Mouse (Mus musculus): Measurements from ENCODE around the gene Polrmt. TPM values are rescaled to one million over a fixed set of nuclear protein-coding genes. Genes with fewer than 3 reads are reported as not detected.

Gene Polrmt
- total RNA-seq, 1 experiment: 109 TPM

DNA sequence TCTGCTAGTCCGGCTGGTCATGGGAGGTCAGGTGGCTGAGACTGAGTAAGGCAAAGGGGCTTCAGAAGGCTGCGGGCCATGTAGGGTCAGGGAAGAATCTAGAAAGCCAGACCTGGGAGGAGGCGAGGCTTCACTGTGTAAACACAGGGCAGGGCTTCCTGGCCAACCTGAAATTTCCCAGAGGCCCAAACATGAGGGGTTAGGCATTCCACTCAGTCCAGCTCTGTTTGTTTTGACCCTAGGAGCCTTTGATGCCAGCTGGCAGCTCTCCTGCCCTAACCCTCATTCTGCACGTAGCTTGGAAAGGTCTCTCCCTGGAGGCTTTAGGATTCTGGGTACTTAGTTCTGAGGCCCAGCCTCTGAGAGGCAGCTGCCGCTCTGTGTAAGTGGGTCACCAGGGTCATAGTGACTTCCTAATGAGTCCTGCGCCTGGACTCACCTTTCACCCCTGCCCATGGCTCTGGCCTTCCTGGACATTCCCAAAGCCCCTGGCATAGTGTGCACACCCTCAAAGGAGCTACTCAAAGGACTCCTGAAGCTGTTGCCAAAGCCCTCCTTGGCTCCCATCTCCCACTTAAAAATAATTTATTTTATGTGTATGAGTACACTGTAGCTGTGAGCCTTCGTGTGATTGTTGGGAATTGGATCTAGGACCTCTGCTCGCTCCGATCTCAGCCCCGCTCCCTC is 44.8 kb downstream of the Polrmt start:
- Histone ChIP-seq H3K27ac (ENCODE audit: insufficient read depth, low read depth, low read length, poor library complexity, severe bottlenecking) (no peak overlapping the region), H3K9me3 (ENCODE audit: control insufficient read depth, insufficient read depth, low read depth, low read length) (no peaks in the 10 kb centered on the region), H3K9ac (ENCODE audit: insufficient read depth, low read depth, low read length, poor library complexity, severe bottlenecking) (no peak overlapping the region), H3K4me3 (ENCODE audit: insufficient read depth in 1 of 2, low read depth in 1 of 2, low read length in 2 of 2, poor library complexity in 1 of 2, severe bottlenecking in 1 of 2) (no peak overlapping the region), H3K4me1 (ENCODE audit: control insufficient read depth in 2 of 2, insufficient read depth in 2 of 2, low read length in 2 of 2, poor library complexity in 1 of 2) (peaks cover 4 to 13% of the 10 kb centered on the region in 2 experiments; a peak in 2 of 4 replicates), H3K36me3 (ENCODE audit: control insufficient read depth, insufficient read depth, low read length, poor library complexity, severe bottlenecking) (peaks cover 5% of the 10 kb centered on the region; the same call in 1 of the 2 replicates)
- no peak for DNase-seq (ENCODE audit: low read depth, low spot score)
- in situ Hi-C loops (cut with MboI; ENCODE audit: low sequenced_read_pairs in 2 of 2, unreplicated experiment in 2 of 2): no loop called here
- TF ChIP-seq HCFC1 (IDR thresholded peaks at IDR 0.05; ENCODE audit: borderline replicate concordance, insufficient read depth, low read length): no peak
- no peak for TF ChIP-seq ZC3H11A (IDR thresholded peaks at IDR 0.05; ENCODE audit: borderline replicate concordance, low read depth, low read length)
- TF ChIP-seq ZNF384 (IDR thresholded peaks at IDR 0.05; ENCODE audit: low read depth, low read length): no peak
- no peak for TF ChIP-seq MAFK (IDR thresholded peaks at IDR 0.05; ENCODE audit: insufficient read depth, low read depth, low read length)
- no peak for TF ChIP-seq CHD2 (IDR thresholded peaks at IDR 0.05; ENCODE audit: low read depth, low read length)

DNA sequence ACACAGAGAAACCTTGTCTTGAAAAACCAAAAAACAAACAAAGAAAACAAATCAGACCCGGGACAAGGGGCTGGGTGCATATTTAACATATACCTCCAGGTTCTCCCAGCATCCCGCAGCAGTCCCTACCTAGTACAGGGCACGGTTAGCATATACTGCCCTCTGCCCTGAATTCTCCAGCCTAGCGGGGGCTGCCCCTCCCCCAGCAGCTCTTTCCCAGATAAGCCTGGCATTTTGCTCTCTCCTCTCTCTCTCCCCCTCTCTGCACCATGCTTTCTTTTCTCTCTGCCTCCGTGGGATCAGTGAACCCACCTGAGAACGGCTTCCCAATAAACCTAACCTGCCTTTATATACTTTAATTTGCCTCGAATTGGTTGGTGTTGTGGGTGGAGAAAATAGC is 45.7 kb downstream of the Polrmt start:
- Histone ChIP-seq H3K4me3 (ENCODE audit: insufficient read depth in 1 of 2, low read depth in 1 of 2, low read length in 2 of 2, poor library complexity in 1 of 2, severe bottlenecking in 1 of 2) (no peak overlapping the region), H3K36me3 (ENCODE audit: control insufficient read depth, insufficient read depth, low read length, poor library complexity, severe bottlenecking) (0 out of 2 replicates have a peak, but pooled peaks cover 2% of the 10 kb centered on the region), H3K9ac (ENCODE audit: insufficient read depth, low read depth, low read length, poor library complexity, severe bottlenecking) (no peak overlapping the region), H3K27ac (ENCODE audit: insufficient read depth, low read depth, low read length, poor library complexity, severe bottlenecking) (no peak overlapping the region), H3K4me1 (ENCODE audit: control insufficient read depth in 2 of 2, insufficient read depth in 2 of 2, low read length in 2 of 2, poor library complexity in 1 of 2) (peaks cover 2 to 8% of the 10 kb centered on the region in 2 experiments; a peak in 1 of 4 replicates), H3K9me3 (ENCODE audit: control insufficient read depth, insufficient read depth, low read depth, low read length) (no peaks in the 10 kb centered on the region)
- TF ChIP-seq HCFC1 (IDR thresholded peaks at IDR 0.05; ENCODE audit: borderline replicate concordance, insufficient read depth, low read length) (no peak), ZNF384 (IDR thresholded peaks at IDR 0.05; ENCODE audit: low read depth, low read length) (no peak), CHD2 (IDR thresholded peaks at IDR 0.05; ENCODE audit: low read depth, low read length) (no peak), ZC3H11A (IDR thresholded peaks at IDR 0.05; ENCODE audit: borderline replicate concordance, low read depth, low read length) (no peak), MAFK (IDR thresholded peaks at IDR 0.05; ENCODE audit: insufficient read depth, low read depth, low read length) (no peak)
- DNase-seq (ENCODE audit: low read depth, low spot score): no peak
- in situ Hi-C loops (cut with MboI; ENCODE audit: low sequenced_read_pairs in 2 of 2, unreplicated experiment in 2 of 2): no loop called here

- Histone ChIP-seq H3K9me3 (ENCODE audit: control insufficient read depth, insufficient read depth, low read depth, low read length) (no peaks in the 10 kb centered on the region), H3K4me3 (ENCODE audit: insufficient read depth in 1 of 2, low read depth in 1 of 2, low read length in 2 of 2, poor library complexity in 1 of 2, severe bottlenecking in 1 of 2) (no peak overlapping the region), H3K9ac (ENCODE audit: insufficient read depth, low read depth, low read length, poor library complexity, severe bottlenecking) (no peak overlapping the region), H3K27ac (ENCODE audit: insufficient read depth, low read depth, low read length, poor library complexity, severe bottlenecking) (no peak overlapping the region), H3K36me3 (ENCODE audit: control insufficient read depth, insufficient read depth, low read length, poor library complexity, severe bottlenecking) (no peaks in the 10 kb centered on the region), H3K4me1 (ENCODE audit: control insufficient read depth in 2 of 2, insufficient read depth in 2 of 2, low read length in 2 of 2, poor library complexity in 1 of 2) (peaks cover 0 to 9% of the 10 kb centered on the region in 2 experiments; a peak in 1 of 4 replicates)
- TF ChIP-seq CHD2 (IDR thresholded peaks at IDR 0.05; ENCODE audit: low read depth, low read length): no peak
- no peak for TF ChIP-seq HCFC1 (IDR thresholded peaks at IDR 0.05; ENCODE audit: borderline replicate concordance, insufficient read depth, low read length)
- TF ChIP-seq ZC3H11A (IDR thresholded peaks at IDR 0.05; ENCODE audit: borderline replicate concordance, low read depth, low read length): no peak
- no peak for TF ChIP-seq ZNF384 (IDR thresholded peaks at IDR 0.05; ENCODE audit: low read depth, low read length)
- TF ChIP-seq MAFK (IDR thresholded peaks at IDR 0.05; ENCODE audit: insufficient read depth, low read depth, low read length): no peak
- in situ Hi-C loops (cut with MboI; ENCODE audit: low sequenced_read_pairs in 2 of 2, unreplicated experiment in 2 of 2): no loop called here
- DNase-seq (ENCODE audit: low read depth, low spot score): no peak
Measured at GRCm38 (mm10) chr10:79698459-79698858, 47.9 kb downstream of the Polrmt start.

- Histone ChIP-seq H3K9me3 (ENCODE audit: control insufficient read depth, insufficient read depth, low read depth, low read length) (no peaks in the 10 kb centered on the region), H3K4me1 (ENCODE audit: control insufficient read depth in 2 of 2, insufficient read depth in 2 of 2, low read length in 2 of 2, poor library complexity in 1 of 2) (peaks cover 0 to 9% of the 10 kb centered on the region in 2 experiments; a peak in 1 of 4 replicates), H3K9ac (ENCODE audit: insufficient read depth, low read depth, low read length, poor library complexity, severe bottlenecking) (no peak overlapping the region), H3K36me3 (ENCODE audit: control insufficient read depth, insufficient read depth, low read length, poor library complexity, severe bottlenecking) (no peaks in the 10 kb centered on the region), H3K27ac (ENCODE audit: insufficient read depth, low read depth, low read length, poor library complexity, severe bottlenecking) (no peak overlapping the region; the same call in 1 of the 2 replicates), H3K4me3 (ENCODE audit: insufficient read depth in 1 of 2, low read depth in 1 of 2, low read length in 2 of 2, poor library complexity in 1 of 2, severe bottlenecking in 1 of 2) (no peak overlapping the region)
- in situ Hi-C loops (cut with MboI; ENCODE audit: low sequenced_read_pairs in 2 of 2, unreplicated experiment in 2 of 2): no loop called here
- no peak for DNase-seq (ENCODE audit: low read depth, low spot score)
- TF ChIP-seq ZNF384 (IDR thresholded peaks at IDR 0.05; ENCODE audit: low read depth, low read length) (no peak), ZC3H11A (IDR thresholded peaks at IDR 0.05; ENCODE audit: borderline replicate concordance, low read depth, low read length) (no peak), MAFK (IDR thresholded peaks at IDR 0.05; ENCODE audit: insufficient read depth, low read depth, low read length) (no peak), CHD2 (IDR thresholded peaks at IDR 0.05; ENCODE audit: low read depth, low read length) (no peak), HCFC1 (IDR thresholded peaks at IDR 0.05; ENCODE audit: borderline replicate concordance, insufficient read depth, low read length) (no peak)
Measured at GRCm38 (mm10) chr10:79697916-79698315, 48.5 kb downstream of the Polrmt start.
